ENCODE assay signal across 19 mouse cellular contexts in the genomic region with DNA sequence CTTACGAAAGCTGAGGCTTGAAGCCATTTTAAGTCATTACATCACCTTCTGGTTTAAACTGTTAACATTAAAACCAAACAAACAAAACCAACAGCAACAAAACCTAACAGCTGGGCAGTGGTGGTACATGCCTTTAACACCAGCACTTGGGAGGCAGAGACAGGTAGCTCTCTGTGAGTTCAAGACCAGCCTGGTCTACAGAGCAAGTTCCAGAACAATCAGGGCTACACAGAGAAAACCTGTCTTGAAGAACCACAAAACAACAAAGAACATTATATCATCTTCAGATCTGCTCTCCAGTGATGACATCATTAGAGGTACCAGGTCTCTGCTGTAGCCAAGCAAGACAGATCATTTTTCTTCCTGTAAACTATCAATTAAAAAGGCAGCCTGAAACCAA. TPM values are rescaled to one million over a fixed set of nuclear protein-coding genes. Genes with fewer than 3 reads are reported as not detected.
DNase-seq lines count a peak whose midpoint lies in the region; ATAC-seq and TF ChIP-seq lines count a peak whose summit lies in the region.
"Had no signal": no experiment of that assay in that cellular context is flagged by ENCODE, and none has a peak within 500 bp of the region (broad histone marks: within the 10 kb centered on the region; RNA-seq: fewer than 3 reads in every experiment).

No protein-coding gene starts in this region.

- H3K9me3 ChIP-seq in heart, embryonic 12.5 days (replicated peaks), result peaks cover 15% of the 10 kb centered on the region
- H3K9me3 ChIP-seq: intestine, embryonic 15.5 days had no signal

- no peaks in the 10 kb centered on the region for H3K36me3 ChIP-seq in thymus, adult 2 months (ENCODE audit: control insufficient read depth, insufficient read depth, low read length)
- H3K36me3 ChIP-seq in heart, embryonic 12.5 days, result no peaks in the 10 kb centered on the region
- H3K36me3 ChIP-seq: embryonic facial prominence, embryonic 13.5 days; forebrain, embryonic 12.5 days; intestine, embryonic 15.5 days had no signal

- no peak for TF ChIP-seq CTCF in thymus, adult 2 months (IDR thresholded peaks at IDR 0.05; ENCODE audit: borderline replicate concordance, control insufficient read depth, extremely low read depth, insufficient read depth, low read length, poor library complexity)

- no peaks in the 10 kb centered on the region for H3K27me3 ChIP-seq in thymus, adult 2 months (ENCODE audit: control insufficient read depth, insufficient read depth, low read length)
- 0 out of 2 replicates have a peak, but pooled peaks cover 9% of the 10 kb centered on the region for H3K27me3 ChIP-seq in heart, embryonic 12.5 days (replicated peaks)
- H3K27me3 ChIP-seq: intestine, embryonic 15.5 days had no signal

- WGBS in thymus, adult 2 months, result 93% methylated on average over 1 of the region's 1 CpGs
- WGBS in heart, embryonic 12.5 days, result 93% methylated on average over 1 of the region's 1 CpGs

- peak; percentile 24 for ATAC-seq in activated CD4-positive, CD25-positive, alpha-beta regulatory T cell, adult 4 months
- ATAC-seq in heart, embryonic 12.5 days (ENCODE audit: insufficient number of reproducible peaks, low FRiP score), result no peak
- ATAC-seq: forebrain, embryonic 16.5 days; hindbrain, embryonic 16.5 days; intestine, embryonic 15.5 days had no signal

- no peak overlapping the region for H3K4me3 ChIP-seq in thymus, adult 2 months (ENCODE audit: control insufficient read depth, insufficient read depth, low read length)
- no peak overlapping the region for H3K4me3 ChIP-seq in heart, embryonic 12.5 days
- H3K4me3 ChIP-seq: embryonic facial prominence, embryonic 13.5 days; forebrain, embryonic 12.5 days; intestine, embryonic 15.5 days had no signal

- peak; percentile 22 for DNase-seq in A20 (ENCODE audit: low read depth, low spot score)
- DNase-seq in CD4-positive, CD25-positive, alpha-beta regulatory T cell, adult 2 months (ENCODE audit: low read depth, low spot score), result peak; percentile 63
- DNase-seq in thymus, adult 2 months, result no peak
- no peak for DNase-seq in heart, postnatal 4 days
- DNase-seq: adrenal gland, adult 2 months; adrenal gland, postnatal 25 days; cerebellum, adult 18-20 months; cerebellum, adult 9-11 months; cerebellum, postnatal 36 days; gastrocnemius, postnatal 14 days; heart, postnatal 10 days; kidney, adult 18-20 months had no signal

- no peak overlapping the region for H3K9ac ChIP-seq in heart, embryonic 12.5 days
- H3K9ac ChIP-seq: embryonic facial prominence, embryonic 13.5 days; forebrain, embryonic 12.5 days; intestine, embryonic 15.5 days had no signal

- no peak overlapping the region for H3K27ac ChIP-seq in thymus, adult 2 months (ENCODE audit: control insufficient read depth, insufficient read depth, low read length)
- H3K27ac ChIP-seq in heart, embryonic 12.5 days (ENCODE audit: poor library complexity, severe bottlenecking), result no peak overlapping the region
- H3K27ac ChIP-seq: embryonic facial prominence, embryonic 13.5 days; forebrain, embryonic 12.5 days; intestine, embryonic 15.5 days had no signal

- TF ChIP-seq POLR2A in thymus, adult 2 months (IDR thresholded peaks at IDR 0.05; ENCODE audit: control insufficient read depth, extremely low read depth, insufficient read depth, low read length, poor library complexity), result no peak

- no peak overlapping the region for H3K4me2 ChIP-seq in heart, embryonic 12.5 days
- H3K4me2 ChIP-seq: embryonic facial prominence, embryonic 13.5 days; forebrain, embryonic 12.5 days; intestine, embryonic 15.5 days had no signal

- H3K4me1 ChIP-seq in thymus, adult 2 months (replicated peaks; ENCODE audit: control insufficient read depth, insufficient read depth, low read length), result peaks cover 23% of the 10 kb centered on the region
- peaks cover 6% of the 10 kb centered on the region; the same call in 1 of the 2 replicates for H3K4me1 ChIP-seq in heart, embryonic 12.5 days (replicated peaks)
- H3K4me1 ChIP-seq: forebrain, embryonic 12.5 days; intestine, embryonic 15.5 days had no signal

RNA-seq across cellular contexts. Expression of a gene that starts 14.1 kb away (rescaled TPM):
- polyA plus RNA-seq in activated CD4-positive, CD25-positive, alpha-beta regulatory T cell, adult 4 months (2017; shearing (Covaris generic)), result 10 to 100 TPM; 62.2 to 87.1 TPM
- polyA plus RNA-seq in thymus, adult 2 months (2012; rRNA removed), result 13.4 and 14.3 TPM in 2 replicates
- total RNA-seq in heart, postnatal 4 days (2021), result 1 to 10 TPM; 4.9 to 5.3 TPM
- 2.4 and 2.6 TPM in 2 replicates for polyA plus RNA-seq in heart, embryonic 12.5 days (2016; fragmentation: Nextera tagmentation; extraction: Ambion mirVana)

RNA-seq across cellular contexts. Expression of a gene that starts 15.9 kb away (rescaled TPM):
- 10 to 100 TPM; 19.1 to 22.8 TPM for polyA plus RNA-seq in activated CD4-positive, CD25-positive, alpha-beta regulatory T cell, adult 4 months (2017; shearing (Covaris generic))
- 31.8 and 33.0 TPM in 2 replicates for polyA plus RNA-seq in thymus, adult 2 months (2012; rRNA removed)
- 10 to 100 TPM; 39.0 to 39.3 TPM for total RNA-seq in heart, postnatal 4 days (2021)
- 46.0 and 53.3 TPM in 2 replicates for polyA plus RNA-seq in heart, embryonic 12.5 days (2016; fragmentation: Nextera tagmentation; extraction: Ambion mirVana)

RNA-seq across cellular contexts. Expression of a gene that starts 47.1 kb away (rescaled TPM):
- 10 to 100 TPM; 74.3 to 91.9 TPM for polyA plus RNA-seq in activated CD4-positive, CD25-positive, alpha-beta regulatory T cell, adult 4 months (2017; shearing (Covaris generic))
- polyA plus RNA-seq in thymus, adult 2 months (2012; rRNA removed), result 51.7 and 57.2 TPM in 2 replicates
- 10 to 100 TPM; 27.7 to 27.9 TPM for total RNA-seq in heart, postnatal 4 days (2021)
- 15.1 and 15.3 TPM in 2 replicates for polyA plus RNA-seq in heart, embryonic 12.5 days (2016; fragmentation: Nextera tagmentation; extraction: Ambion mirVana)

Comparison
In these comparisons a context has a peak if more than half of its experiments do, and no peak if none do; other contexts are left out.
1. DNase-seq: peak in A20 (single experiment) and CD4-positive, CD25-positive, alpha-beta regulatory T cell, adult 2 months (single experiment); none in thymus, adult 2 months (single experiment) and heart, postnatal 4 days (single experiment).